Mouse (Mus musculus): ENCODE data around the gene Antxr1.

The Antxr1 gene

DNA sequence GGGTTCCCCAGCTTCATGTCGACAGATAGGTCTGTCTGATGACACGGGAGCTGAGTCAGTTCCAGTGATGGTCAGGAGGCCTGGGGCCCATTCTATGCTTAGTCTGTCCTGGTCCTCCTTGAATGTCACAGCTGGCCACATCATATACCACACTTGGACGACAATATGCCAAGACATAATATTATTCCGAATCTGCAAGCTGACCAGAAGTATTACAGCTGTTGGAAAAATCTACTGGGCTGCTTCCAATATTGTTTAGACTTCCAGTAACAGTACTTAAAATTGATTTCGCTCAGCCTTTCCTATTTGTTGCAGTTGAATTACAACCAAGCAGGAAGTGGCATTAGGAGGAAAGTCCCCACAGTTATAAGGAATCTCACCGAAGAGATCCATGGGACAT, 48.4 kb downstream of the Antxr1 start:
- DNase-seq: no peak

DNA sequence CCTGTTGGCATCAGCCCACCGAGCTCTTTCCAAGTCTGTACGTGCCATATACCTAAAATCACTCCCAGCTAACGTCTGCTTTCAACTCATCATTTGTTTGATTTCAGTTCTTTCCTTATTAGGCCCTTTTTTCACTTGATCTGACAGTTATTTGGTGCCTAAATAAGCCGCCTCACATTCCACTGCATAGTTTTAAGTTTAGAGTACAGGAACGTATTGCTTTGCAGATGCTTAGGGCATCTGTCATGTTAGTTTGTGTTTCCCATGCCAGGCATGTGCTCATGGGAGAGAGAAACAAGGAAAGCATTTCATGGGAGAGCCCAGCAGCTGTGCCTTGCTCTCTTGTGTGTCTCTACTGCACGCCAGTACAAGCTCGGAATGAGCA, 50.3 kb downstream of the Antxr1 start:
- DNase-seq: no peak

DNA sequence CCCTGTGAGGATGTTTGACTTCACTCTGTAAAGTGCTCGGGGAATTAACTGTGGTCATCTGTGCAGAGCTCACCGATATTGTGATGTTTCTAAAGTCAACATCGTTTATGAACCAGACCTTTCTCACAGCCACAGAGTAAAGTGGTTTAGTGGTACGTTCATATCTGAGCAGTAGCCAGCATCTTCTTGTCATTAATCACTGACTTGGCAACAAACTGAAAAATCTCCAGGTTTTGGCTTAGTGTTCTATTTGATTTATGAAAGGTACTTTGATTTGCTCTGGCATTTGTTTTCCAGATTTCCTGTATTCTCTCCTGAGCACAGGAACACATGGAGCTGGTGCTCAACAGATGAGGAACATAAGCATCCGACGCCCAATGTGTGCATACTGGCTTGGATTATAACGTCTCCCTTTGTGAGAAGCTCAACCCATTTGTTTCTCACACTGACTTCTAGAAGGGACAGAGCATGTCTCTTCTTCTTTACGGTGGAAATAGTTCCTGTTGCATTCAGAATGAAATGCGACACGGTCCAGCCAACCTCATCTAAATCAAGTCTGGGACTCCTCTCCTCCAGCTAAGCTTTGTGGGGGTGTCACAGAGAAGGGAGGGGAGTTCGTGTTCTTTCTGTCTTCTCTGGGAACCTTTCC, 50.8 kb downstream of the Antxr1 start:
- no peak for DNase-seq

DNA sequence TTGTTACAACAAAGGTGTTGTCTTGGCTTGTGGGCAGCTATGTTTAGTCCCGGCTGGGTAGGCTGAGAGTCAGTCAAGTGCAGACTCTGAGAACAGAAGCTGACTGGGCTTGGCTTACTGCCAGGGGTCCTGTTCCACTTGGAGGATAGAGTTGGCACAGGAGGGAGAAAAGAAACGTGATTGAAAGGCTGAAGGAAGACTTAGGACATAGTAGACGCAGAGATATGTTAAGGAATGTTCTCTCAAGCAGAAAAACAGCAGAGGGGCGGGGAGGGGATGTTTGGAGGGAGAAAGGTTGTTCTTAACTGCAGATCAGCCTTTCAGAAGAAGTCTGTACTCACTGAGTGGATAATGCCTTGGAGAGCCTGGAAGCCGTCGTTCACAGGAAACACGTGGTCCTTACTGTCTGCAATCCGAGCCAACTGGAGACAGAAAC, 53.3 kb downstream of the Antxr1 start:
- no peak for DNase-seq

DNA sequence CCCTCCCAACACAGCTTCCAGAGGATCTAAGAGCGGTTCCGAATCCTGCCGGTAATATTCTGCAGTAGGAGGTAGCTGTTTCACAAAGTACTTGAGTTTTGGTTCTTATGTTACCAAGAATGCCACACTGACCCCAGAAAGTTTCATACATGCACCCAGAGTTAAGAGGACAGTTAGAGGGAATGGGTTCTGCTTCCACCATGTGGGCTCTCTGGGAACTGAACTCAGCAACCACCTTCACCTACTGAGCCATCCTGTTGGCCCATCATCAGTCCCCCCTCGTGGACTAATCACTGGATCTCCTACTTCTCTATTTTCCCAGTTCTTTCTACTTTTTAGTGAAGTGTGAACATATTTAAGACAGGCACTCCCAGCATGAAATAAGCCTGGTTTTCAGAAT, 53.9 kb downstream of the Antxr1 start:
- DNase-seq: no peak

DNA sequence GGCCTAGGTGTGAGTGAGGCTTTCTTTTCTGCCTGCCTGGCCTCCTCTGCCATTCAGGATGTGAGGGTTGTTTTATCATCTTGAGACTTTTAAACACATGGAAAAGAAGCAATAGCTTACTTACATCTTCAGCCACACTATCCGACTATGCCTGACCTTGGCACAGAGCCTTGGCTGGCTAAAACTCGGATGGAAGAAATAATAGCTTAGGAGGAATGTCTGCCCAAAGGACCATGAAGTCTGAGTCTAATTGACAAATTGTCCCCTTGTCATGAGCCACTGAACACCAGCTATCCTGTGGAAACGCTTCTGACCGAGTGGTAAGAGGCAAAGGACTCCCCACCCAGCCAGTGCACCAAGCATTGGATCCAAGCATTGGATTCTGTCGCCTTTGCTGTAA, 57.5 kb downstream of the Antxr1 start:
- no peak for DNase-seq

DNA sequence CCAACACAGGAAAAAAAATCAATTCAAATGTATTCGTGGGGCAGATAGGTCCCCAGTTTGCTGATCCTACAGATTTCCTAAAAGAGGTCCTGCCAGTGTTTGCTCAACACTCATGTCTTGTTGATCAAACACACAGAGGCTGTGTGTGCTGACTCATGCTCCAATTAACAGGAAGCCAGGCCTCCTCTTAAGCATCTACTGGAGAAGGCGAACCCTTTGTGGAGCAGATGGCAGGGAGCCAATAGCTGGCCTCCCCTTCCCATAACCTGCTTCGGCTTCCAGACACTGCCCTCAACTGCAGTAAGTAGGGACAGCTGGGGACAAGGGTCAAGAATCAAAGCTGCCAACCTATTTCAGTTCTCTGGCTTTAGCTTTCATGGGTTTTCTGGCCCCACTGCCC, 58.1 kb downstream of the Antxr1 start:
- DNase-seq: no peak

DNA sequence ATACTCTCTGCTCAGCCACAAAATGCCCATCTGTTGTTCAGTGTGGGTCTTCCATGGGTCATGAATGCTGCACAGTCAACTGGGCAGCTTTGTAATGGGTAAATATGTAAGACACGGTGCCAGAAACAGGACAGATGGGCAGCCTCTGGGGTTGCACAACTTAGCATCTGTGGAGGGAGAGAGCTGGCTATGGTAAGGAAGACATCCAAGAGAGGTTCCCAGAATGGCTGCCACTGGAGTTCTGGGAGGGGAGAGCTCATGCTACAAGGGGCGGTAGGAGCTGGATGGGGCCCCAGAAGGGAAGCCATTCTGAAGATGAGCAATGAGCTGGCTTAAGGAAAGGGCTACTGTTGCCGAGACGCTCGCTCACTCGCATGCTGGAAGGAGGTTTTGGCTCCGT, 58.7 kb downstream of the Antxr1 start:
- no peak for DNase-seq

DNA sequence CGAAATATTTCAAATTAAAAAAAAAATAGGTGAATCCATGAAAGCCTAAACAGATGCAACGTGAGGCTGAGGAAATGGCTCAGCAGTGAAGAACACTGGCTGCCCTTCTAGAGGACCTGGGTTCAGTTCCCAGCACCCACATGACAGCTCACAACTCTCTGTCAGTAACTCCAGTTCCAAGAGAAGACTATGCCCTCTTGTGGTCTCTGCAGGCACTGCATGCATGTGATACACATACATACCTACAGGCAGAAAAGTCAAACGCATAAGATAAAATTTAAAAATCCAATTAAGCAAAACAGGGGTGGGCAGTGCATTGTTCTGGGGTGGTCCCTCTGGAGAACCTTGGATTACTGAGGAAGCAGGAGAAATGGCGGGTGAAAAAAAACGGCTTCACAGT, 60.8 kb downstream of the Antxr1 start:
- no peak for DNase-seq

DNA sequence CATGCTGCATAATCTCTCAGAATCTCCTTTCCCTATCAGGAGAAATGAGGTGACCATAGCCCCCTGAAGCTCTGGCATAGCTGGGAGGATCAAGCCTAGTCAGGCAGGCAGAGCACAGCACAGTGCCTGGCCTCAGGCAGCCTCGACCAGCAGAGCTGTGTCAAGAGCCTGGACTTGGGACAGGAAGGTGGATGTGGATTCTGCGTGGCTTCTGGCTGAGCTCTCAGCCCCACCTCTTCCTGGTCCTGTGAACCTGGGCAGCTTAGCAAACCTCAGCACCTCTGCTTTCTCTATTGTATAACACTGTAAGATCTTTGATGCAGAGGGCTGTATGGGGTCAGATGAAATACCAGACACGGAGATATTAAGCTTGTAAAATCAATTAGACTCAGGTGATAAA, 61.8 kb downstream of the Antxr1 start:
- DNase-seq: no peak

DNA sequence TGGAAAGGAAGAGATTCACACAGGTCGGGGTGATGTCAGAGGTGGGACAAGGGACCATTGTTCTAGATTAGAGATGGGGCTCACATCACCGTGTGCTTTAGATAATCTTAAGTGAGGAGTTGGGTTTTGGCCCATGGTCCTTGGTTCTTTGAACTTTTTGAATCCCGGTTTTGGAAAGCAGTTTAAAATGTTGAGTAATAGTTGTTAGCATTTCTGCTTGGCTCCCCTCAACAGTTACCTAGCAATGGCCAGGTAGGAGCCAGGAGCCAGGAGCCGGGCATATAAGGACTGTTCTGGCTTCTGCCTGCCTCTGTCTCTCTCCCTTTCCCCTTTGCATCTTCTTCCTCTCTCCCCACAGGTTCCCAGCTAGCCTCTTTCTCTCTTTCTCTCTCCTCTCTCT, 62.5 kb downstream of the Antxr1 start:
- no peak for DNase-seq

DNA sequence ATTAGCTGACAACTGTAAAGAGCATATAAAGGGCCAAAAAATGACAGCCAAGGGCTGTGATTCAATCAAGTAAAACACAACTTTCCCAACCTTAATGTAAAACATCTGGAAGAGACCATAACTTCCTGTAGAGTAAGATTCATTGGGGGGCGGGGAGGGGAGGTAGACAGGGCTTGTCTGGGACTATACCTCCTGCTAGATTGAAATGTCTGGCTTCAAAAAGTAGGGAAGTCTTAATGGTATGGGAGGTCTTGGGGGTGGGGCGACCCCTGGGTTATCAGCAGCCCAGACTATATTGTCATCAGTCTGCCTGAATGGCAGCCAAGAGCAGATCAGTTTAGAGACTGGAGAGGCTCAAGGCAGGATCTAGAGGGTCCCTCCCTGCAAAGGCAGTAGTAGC, 63.4 kb downstream of the Antxr1 start:
- DNase-seq: no peak

DNA sequence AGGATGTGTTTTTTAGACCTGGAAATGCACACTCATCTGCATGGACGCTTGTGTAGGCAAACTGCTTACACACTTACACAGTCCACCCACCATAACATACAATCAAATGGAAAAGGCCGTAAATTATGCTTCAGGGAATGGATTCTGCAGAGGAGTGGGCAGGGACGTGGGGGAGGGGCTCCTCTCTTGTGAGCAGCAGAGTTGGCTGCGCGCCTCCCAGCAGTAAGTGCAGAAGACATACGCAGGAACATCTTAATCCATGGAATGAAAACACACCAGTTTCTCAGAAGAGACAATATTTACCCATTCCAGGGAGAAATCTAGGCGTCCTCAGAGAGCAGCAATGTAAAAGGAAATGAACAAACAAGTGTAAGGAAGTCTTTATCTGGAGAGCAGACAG, 65.2 kb downstream of the Antxr1 start:
- no peak for DNase-seq

DNA sequence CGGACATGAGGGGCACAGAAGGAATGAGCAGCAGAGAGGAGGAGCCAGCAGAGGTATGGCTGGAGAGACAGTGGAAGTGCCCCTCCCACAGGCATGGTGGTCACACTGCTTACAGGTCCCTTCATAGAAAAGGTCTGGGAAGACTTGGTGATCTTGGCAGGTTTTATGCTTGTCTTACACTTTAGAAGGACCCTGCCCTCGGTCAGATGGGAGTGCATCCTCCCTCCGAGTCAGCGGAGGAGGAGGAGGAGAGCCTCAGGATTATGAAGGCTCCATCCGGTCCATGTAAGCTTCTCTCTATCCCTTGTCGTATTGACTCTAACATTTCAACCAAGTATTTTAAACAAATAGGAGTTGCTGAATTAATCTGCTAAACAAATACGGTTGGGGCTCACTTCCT, 65.7 kb downstream of the Antxr1 start:
- DNase-seq: no peak

DNA sequence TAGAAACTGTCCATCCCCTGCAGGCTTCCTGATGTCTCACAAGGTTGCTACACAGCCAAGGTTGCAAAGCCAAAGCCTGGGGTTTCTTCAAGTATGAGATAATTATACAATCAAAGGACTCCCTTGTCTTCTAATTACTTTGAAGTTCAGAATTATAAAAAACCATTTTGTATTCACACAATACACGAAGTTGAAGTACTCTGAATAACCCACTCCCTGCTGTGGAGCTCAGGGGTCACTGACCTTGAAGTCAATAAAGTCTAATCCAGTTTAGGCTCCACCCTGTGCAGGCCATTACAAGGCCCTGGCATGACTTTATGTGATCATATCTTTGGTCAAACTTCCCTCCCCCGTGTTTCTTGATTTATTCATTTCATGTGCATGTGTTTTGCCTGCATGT, 73.0 kb downstream of the Antxr1 start:
- no peak for DNase-seq

DNA sequence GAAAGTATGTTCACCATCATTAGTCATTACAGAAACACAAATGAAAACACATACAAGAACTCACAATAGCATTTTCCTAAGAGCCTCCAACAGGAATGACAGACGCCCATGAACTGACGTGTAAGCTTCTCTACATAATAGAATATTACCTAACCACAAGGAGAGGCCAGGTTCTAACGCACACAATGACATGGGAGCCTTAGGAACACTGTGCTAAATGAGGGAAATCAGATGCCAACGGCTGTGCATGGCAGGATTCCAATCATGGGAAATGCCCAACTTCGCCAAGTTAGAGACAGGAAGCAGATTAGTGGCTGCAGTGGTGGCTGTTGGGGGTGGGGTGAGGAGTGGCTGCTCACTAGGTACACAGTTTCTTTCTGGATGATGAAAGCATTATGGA, 76.6 kb downstream of the Antxr1 start:
- no peak for DNase-seq

DNA sequence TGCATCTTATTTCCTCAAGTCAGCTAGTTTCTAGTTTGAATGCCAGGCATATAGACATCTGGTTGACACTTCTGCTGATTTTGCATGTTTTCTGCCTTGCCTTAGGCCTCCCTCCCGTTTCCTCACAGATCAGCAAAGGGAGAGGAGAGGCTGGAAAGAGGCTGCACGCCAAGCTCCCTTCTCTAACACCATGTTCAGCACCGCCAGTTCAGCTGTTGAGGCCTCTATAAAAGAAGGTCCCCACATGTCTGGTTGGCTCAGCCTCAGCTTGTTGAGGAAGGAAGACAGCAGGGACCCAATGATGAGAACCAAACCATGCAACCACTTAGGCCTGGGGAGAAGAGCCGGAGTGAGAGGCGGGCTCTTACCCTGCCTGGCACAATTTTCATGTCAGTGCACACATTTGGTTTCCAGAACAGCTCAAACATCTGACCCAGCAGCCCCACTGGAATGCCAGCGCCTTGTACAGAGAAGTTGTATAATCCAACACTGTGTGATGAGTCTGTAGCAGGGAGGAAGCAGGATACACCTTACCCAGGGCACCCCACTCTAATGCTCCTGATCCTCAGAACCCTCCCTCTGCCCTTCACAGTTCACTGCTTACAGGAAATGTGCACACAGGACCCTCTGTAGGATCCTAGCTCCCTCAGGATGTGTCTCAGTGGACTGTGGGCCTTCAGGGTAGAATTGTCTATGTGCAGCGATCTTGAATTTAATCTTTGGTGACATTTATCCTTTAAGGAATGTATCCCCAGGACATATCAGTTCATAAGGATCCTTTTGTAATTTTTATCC, 77.4 kb downstream of the Antxr1 start:
- DNase-seq: no peak

DNA sequence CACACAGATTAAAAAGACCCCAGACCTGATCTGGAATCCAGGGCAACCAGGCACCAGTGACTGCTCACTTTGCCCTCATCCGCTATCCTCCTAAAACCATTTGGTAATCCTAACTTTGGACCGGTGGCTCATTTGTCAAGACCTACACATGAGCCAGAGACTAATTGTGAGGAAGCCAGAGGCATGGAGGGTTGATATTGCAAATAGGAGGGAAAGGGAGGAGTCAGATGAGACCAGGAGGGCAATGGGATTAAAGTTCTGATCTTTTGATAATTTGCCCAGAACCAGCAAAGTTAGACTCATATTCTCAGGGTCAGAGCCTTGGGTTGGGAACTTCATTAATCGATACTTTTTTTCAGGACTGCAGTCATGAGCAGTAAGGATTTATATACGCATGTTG, 78.2 kb downstream of the Antxr1 start:
- DNase-seq: no peak

DNA sequence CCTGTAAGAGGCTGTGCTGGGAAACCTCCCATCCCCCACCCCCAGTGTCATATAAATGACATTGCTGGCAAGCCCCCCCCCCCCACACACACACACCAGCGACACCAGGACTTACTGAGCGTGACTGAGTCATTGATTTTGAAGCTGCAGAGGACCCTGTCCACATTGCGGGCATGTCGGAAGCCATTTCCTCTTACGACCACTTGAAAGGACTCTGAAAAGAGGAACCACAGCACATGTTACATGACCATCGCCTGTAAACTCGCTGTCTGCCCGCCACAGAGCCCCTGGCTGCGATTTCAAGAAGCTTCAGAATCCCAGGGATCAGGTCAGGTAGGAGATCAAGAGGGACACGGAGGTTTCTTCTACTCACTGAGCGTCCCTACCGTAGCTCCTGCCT, 80.0 kb downstream of the Antxr1 start:
- DNase-seq: no peak

DNA sequence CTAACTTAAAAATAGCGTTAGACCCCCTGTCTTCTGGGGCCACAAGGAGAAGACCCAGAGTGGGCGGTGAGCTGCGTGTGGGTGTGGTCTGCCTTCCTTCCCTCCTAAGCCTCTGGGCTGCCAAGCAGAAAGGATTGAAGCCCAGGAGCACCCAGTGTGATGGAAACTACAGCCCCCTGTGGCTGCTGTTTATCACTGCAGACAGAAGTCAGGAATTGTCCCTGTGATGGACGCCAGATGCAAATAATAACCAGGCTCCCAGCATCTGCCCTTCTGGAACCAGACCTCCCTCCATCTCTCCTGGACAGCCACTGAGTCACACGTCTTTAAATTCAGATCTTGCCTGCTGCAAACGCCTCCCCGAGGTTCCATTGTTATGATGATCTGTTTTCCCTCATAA, 80.9 kb downstream of the Antxr1 start:
- no peak for DNase-seq

DNA sequence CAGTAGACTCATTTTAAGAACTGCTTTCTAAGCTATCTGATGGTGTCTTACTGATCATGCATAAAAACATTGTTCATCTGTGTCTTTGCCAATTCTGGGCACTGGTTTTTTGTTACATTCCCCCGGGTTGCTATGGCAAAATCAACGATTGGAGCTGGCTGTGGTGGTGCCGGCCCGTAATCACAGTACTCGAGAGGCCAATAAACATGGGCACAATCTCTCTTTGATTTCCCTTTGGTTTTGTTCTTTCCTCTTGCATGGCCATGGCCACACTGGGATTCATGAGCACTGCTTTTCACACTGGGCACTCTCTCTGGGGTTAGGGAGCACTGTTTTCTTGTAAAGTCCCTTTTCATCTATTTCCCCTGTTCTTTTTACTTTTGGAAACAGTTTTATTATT, 83.9 kb downstream of the Antxr1 start:
- DNase-seq: no peak

DNA sequence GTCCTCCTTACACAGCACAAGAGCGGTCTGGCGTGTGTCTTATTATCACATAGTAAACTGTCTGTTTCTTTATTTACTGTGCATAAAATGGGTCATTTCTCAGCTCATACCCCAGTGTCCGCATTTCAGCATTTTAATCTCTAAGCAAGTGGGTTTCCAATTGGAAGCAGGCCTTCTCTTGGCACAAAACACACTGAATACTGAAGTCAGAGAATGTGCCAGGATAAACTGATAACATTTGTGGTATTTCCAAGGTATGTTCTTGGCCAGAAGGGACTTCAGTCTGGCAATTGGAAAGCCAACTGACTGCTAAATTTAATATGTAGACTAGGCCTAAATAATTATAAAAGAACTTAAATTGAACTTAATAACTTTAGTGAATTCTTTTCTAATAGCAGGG, 84.9 kb downstream of the Antxr1 start:
- no peak for DNase-seq

DNA sequence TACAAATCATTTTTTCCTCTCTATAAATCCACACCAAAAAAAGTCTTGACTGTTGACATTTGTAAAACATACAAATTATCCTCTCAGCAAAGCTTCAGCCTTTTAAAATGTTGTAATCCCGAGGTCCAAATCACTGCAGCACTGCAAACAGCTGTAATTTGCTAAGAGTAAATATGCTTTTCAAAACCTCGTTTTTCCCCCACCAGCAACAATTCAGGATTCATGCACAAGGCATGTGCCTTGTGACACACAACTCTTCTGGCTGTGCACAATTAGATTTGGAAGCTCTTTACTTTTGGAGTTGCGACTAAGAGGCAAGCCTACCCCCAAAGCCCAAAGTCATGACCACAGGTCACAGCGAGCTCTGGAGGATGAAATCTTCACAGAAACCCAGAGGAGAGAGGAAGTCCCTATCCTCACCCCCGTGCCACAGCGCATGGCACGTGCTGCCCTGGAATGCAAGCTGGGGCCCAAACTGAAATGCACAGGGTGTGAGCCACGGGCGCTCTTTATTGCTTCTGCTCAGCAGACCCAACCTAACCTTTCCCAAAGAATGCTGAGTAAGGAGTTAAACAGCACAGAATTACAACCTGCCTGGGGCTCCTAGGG, 87.3 kb downstream of the Antxr1 start:
- no peak for DNase-seq
